In the genomic region with DNA sequence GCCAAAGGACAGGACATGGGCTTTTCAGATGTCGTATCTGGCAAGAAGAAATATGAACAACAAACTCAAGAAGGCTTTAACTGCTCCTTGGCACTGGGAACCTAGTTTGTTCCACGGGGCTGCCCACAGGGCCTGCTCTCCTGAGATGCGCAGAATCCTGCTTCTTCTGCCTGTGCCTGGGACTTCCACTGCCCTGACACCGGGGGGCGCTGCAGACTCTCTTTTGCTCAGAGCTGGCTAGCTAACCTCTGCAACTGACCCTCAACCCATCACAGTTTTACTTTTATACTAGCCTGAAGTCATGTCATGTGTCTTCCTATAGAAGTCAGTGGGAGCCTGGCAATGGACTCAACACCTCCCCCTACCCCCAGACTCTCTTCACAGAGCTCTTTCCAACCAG, we compare ENCODE assay signal across 9 mouse cellular contexts. TPM values are rescaled to one million over a fixed set of nuclear protein-coding genes. Genes with fewer than 3 reads are reported as not detected.
DNase-seq lines count a peak whose midpoint lies in the region; ATAC-seq and TF ChIP-seq lines count a peak whose summit lies in the region.
"Had no signal": no experiment of that assay in that cellular context is flagged by ENCODE, and none has a peak within 500 bp of the region (broad histone marks: within the 10 kb centered on the region; RNA-seq: fewer than 3 reads in every experiment).

No protein-coding gene starts in this region.

- TF ChIP-seq CTCF in hindbrain, postnatal 0 days (IDR thresholded peaks at IDR 0.05; ENCODE audit: low read depth), result peak; percentile 62

- no peak overlapping the region for H3K9ac ChIP-seq in hindbrain, postnatal 0 days (replicated peaks; ENCODE audit: low read length)
- H3K9ac ChIP-seq in hindbrain, embryonic 12.5 days, result no peak overlapping the region
- no peak overlapping the region for H3K9ac ChIP-seq in midbrain, embryonic 11.5 days (ENCODE audit: low read length)
- H3K9ac ChIP-seq: neural tube, embryonic 13.5 days had no signal

- no peaks in the 10 kb centered on the region for H3K36me3 ChIP-seq in hindbrain, postnatal 0 days (ENCODE audit: insufficient read depth, low read length)
- no peaks in the 10 kb centered on the region for H3K36me3 ChIP-seq in hindbrain, embryonic 12.5 days
- H3K36me3 ChIP-seq in midbrain, embryonic 11.5 days (ENCODE audit: control insufficient read depth, insufficient read depth, low read length), result no peaks in the 10 kb centered on the region
- H3K36me3 ChIP-seq: neural tube, embryonic 13.5 days had no signal

- 44% methylated on average over 5 of the region's 5 CpGs for WGBS in hindbrain, postnatal 0 days
- WGBS in hindbrain, embryonic 12.5 days, result 52% methylated on average over 5 of the region's 5 CpGs
- 46% methylated on average over 5 of the region's 5 CpGs for WGBS in midbrain, embryonic 11.5 days

- no peak overlapping the region for H3K4me2 ChIP-seq in hindbrain, postnatal 0 days (ENCODE audit: low read depth, low read length)
- H3K4me2 ChIP-seq in hindbrain, embryonic 12.5 days (replicated peaks), result no peak overlapping the region
- no peak overlapping the region for H3K4me2 ChIP-seq in midbrain, embryonic 11.5 days
- H3K4me2 ChIP-seq: neural tube, embryonic 13.5 days had no signal

- intact Hi-C loops in gastrocnemius, postnatal 36 days (cut with DNase I), result loop anchor here (5.0 to 10.0 kb wide), 3 partner anchors 340 to 663 kb away; no protein-coding TSS in a partner anchor

- DNase-seq in hindbrain, postnatal 0 days (ENCODE audit: low spot score), result peak; percentile 36
- DNase-seq in CD4-positive helper T cell, adult 2 months (ENCODE audit: low read depth, low spot score), result peak; percentile 10
- DNase-seq in adrenal gland, adult 2 months, result peak; percentile 53
- peak; percentile 28 to 48 for DNase-seq in gastrocnemius, postnatal 36 days
- DNase-seq in lung, postnatal 4 days, result peak; percentile 45 to 67
- DNase-seq in thymus, postnatal 14 days, result peak; percentile 53
- no peak for DNase-seq in midbrain, embryonic 11.5 days (ENCODE audit: low spot score, missing footprints)

- no peak overlapping the region for H3K4me3 ChIP-seq in hindbrain, postnatal 0 days (ENCODE audit: low read length)
- H3K4me3 ChIP-seq in hindbrain, embryonic 12.5 days, result no peak overlapping the region
- H3K4me3 ChIP-seq in midbrain, embryonic 11.5 days (ENCODE audit: low read depth, low read length), result no peak overlapping the region
- H3K4me3 ChIP-seq: neural tube, embryonic 13.5 days had no signal

- H3K4me1 ChIP-seq in hindbrain, postnatal 0 days (ENCODE audit: insufficient read depth, low read length), result no peaks in the 10 kb centered on the region
- peaks cover 16% of the 10 kb centered on the region for H3K4me1 ChIP-seq in hindbrain, embryonic 12.5 days
- peaks cover 5% of the 10 kb centered on the region for H3K4me1 ChIP-seq in midbrain, embryonic 11.5 days (ENCODE audit: control insufficient read depth, insufficient read depth, low read length)

- no peaks in the 10 kb centered on the region for H3K9me3 ChIP-seq in hindbrain, postnatal 0 days (ENCODE audit: low read length)
- no peaks in the 10 kb centered on the region for H3K9me3 ChIP-seq in hindbrain, embryonic 12.5 days (replicated peaks)
- no peaks in the 10 kb centered on the region for H3K9me3 ChIP-seq in midbrain, embryonic 11.5 days (ENCODE audit: control insufficient read depth, low read length)
- H3K9me3 ChIP-seq: neural tube, embryonic 13.5 days had no signal

- no peaks in the 10 kb centered on the region for H3K27me3 ChIP-seq in hindbrain, postnatal 0 days (ENCODE audit: insufficient read depth, low read length)
- no peaks in the 10 kb centered on the region for H3K27me3 ChIP-seq in hindbrain, embryonic 12.5 days
- no peaks in the 10 kb centered on the region for H3K27me3 ChIP-seq in midbrain, embryonic 11.5 days (ENCODE audit: control insufficient read depth, insufficient read depth, low read length)
- H3K27me3 ChIP-seq: neural tube, embryonic 13.5 days had no signal

- H3K27ac ChIP-seq in hindbrain, postnatal 0 days, result no peak overlapping the region
- H3K27ac ChIP-seq in hindbrain, embryonic 12.5 days, result no peak overlapping the region
- H3K27ac ChIP-seq in midbrain, embryonic 11.5 days (ENCODE audit: low read depth, low read length), result no peak overlapping the region
- H3K27ac ChIP-seq: neural tube, embryonic 13.5 days had no signal

- ATAC-seq in hindbrain, postnatal 0 days, result no peak
- ATAC-seq in hindbrain, embryonic 12.5 days (ENCODE audit: low FRiP score), result no peak
- ATAC-seq in midbrain, embryonic 11.5 days (ENCODE audit: low FRiP score), result no peak

RNA-seq across cellular contexts. Expression of a gene that starts 23.7 kb away (rescaled TPM):
- total RNA-seq in hindbrain, postnatal 0 days (2014; rRNA removed), result 116 and 130 TPM in 2 replicates
- 21.9 and 23.9 TPM in 2 replicates for polyA plus RNA-seq in hindbrain, postnatal 0 days (2015; fragmentation: Nextera tagmentation; extraction: Ambion mirVana)
- polyA plus RNA-seq in hindbrain, embryonic 12.5 days (2016; fragmentation: Nextera tagmentation; extraction: Ambion mirVana), result 15.3 and 17.4 TPM in 2 replicates
- under 1 TPM; 0.14 to 0.55 TPM for total RNA-seq in adrenal gland, adult 2 months (2021)
- 0.01 TPM in 1 of 2 replicates, not detected in the other for polyA plus RNA-seq in adrenal gland, adult 2 months (2012; rRNA removed)
- under 1 TPM; 0.20 to 0.69 TPM for total RNA-seq in gastrocnemius, postnatal 36 days (2021)
- 15.7 and 16.0 TPM in 2 replicates for polyA plus RNA-seq in midbrain, embryonic 11.5 days (2014; fragmentation: Nextera tagmentation; extraction: Ambion mirVana)

Comparison
In these comparisons a context has a peak if more than half of its experiments do, and no peak if none do; other contexts are left out.
1. RNA of a gene that starts 23.7 kb away (polyA plus RNA-seq): 21.9 to 23.9 TPM in hindbrain, postnatal 0 days, 15.7 to 16.0 TPM in midbrain, embryonic 11.5 days and 15.3 to 17.4 TPM in hindbrain, embryonic 12.5 days; 0.01 TPM in adrenal gland, adult 2 months; every median in the first group is over 10 times any median in the second.